In genomic region chr10:98897913-98898748, GRCm38 (mm10) we compare ENCODE assay signal across 29 mouse cellular contexts. TPM values are rescaled to one million over a fixed set of nuclear protein-coding genes. Genes with fewer than 3 reads are reported as not detected.
DNase-seq lines count a peak whose midpoint lies in the region; ATAC-seq lines count a peak whose summit lies in the region.
"Had no signal": no experiment of that assay in that cellular context is flagged by ENCODE, and none has a peak within 500 bp of the region (broad histone marks: within the 10 kb centered on the region; RNA-seq: fewer than 3 reads in every experiment).

No protein-coding gene starts in this region.

- no peak overlapping the region for H3K4me2 ChIP-seq in liver, embryonic 16.5 days (ENCODE audit: low read depth, low read length)
- H3K4me2 ChIP-seq: hindbrain, embryonic 13.5 days; limb, embryonic 12.5 days; midbrain, embryonic 12.5 days; neural tube, embryonic 12.5 days had no signal

- no peaks in the 10 kb centered on the region for H3K27me3 ChIP-seq in liver, embryonic 16.5 days (ENCODE audit: control insufficient read depth, insufficient read depth, low read depth, low read length)
- H3K27me3 ChIP-seq: CH12.LX; hindbrain, embryonic 13.5 days; limb, embryonic 12.5 days; midbrain, embryonic 12.5 days; neural tube, embryonic 12.5 days had no signal

- no peak overlapping the region for H3K9ac ChIP-seq in liver, embryonic 16.5 days (ENCODE audit: low read depth, low read length)
- H3K9ac ChIP-seq: forebrain, postnatal 0 days; hindbrain, embryonic 13.5 days; limb, embryonic 12.5 days; midbrain, embryonic 12.5 days; neural tube, embryonic 12.5 days had no signal

- no peaks in the 10 kb centered on the region for H3K9me3 ChIP-seq in liver, embryonic 16.5 days (replicated peaks; ENCODE audit: control insufficient read depth, low read length)
- H3K9me3 ChIP-seq: forebrain, embryonic 10.5 days; G1E; hindbrain, embryonic 13.5 days; limb, embryonic 12.5 days; midbrain, embryonic 12.5 days; neural tube, embryonic 12.5 days had no signal

- H3K4me3 ChIP-seq in liver, embryonic 16.5 days (ENCODE audit: low read depth, low read length) = no peak overlapping the region
- H3K4me3 ChIP-seq: forebrain, embryonic 10.5 days; hindbrain, embryonic 13.5 days; layer of hippocampus, adult 2 months; limb, embryonic 12.5 days; midbrain, embryonic 12.5 days; neural tube, embryonic 12.5 days had no signal

- peak overlapping the region; percentile 60 for H3K27ac ChIP-seq in liver, embryonic 16.5 days (ENCODE audit: low read length)
- H3K27ac ChIP-seq: forebrain, embryonic 10.5 days; hindbrain, embryonic 13.5 days; layer of hippocampus, adult 2 months; limb, embryonic 12.5 days; midbrain, embryonic 12.5 days; neural tube, embryonic 12.5 days had no signal

- DNase-seq in liver = no peak
- no peak for DNase-seq in neural tube, embryonic 10.5 days (ENCODE audit: extremely low spot score, low spot score)
- no peak for DNase-seq in cerebellum, postnatal 36 days
- no peak for DNase-seq in thymus, postnatal 36 days
- DNase-seq: adrenal gland, adult 8-10 months; B cell, adult 2 months; cerebellum, adult 8-10 months; forebrain, postnatal 0 days; gastrocnemius, postnatal 36 days; kidney, adult 8-10 months; kidney, postnatal 25 days; layer of hippocampus, postnatal 36 days; lung, adult 2 months; lung, postnatal 4 days; retina, postnatal 1 day; right cerebral cortex, postnatal 25 days; thymus, postnatal 14 days had no signal

- 72% methylated on average over 4 of the region's 4 CpGs for WGBS in liver, embryonic 16.5 days (ENCODE audit: insufficient replicate concordance)

- H3K4me1 ChIP-seq in liver, embryonic 16.5 days (ENCODE audit: control insufficient read depth, low read depth, low read length) = peaks cover 6% of the 10 kb centered on the region
- H3K4me1 ChIP-seq: forebrain, embryonic 10.5 days; hindbrain, embryonic 13.5 days; limb, embryonic 12.5 days; midbrain, embryonic 12.5 days; neural tube, embryonic 12.5 days had no signal

- no peak; the same call in 1 of the 2 replicates for ATAC-seq in liver, embryonic 16.5 days (ENCODE audit: low read depth)
- peak; percentile 18 for ATAC-seq in activated CD4-positive, CD25-positive, alpha-beta regulatory T cell, adult 4 months
- ATAC-seq in hematopoietic stem cell, adult 5-6 weeks (replicated peaks in 1 of 2; ENCODE audit: insufficient read depth in 1 of 2, low FRiP score in 2 of 2, low TSS enrichment in 1 of 2, low read depth in 1 of 2, poor library complexity in 2 of 2, severe bottlenecking in 2 of 2) = peak; percentile 58 to 77; a peak in 2 of 4 replicates
- peak; percentile 80 for ATAC-seq in monocyte, adult 5-6 weeks (replicated peaks; ENCODE audit: insufficient number of reproducible peaks, low FRiP score, low TSS enrichment, poor library complexity, severe bottlenecking)
- ATAC-seq: forebrain, postnatal 0 days had no signal

- H3K36me3 ChIP-seq in liver, embryonic 16.5 days (ENCODE audit: control insufficient read depth, insufficient read depth) = no peaks in the 10 kb centered on the region
- H3K36me3 ChIP-seq: forebrain, embryonic 10.5 days; G1E; hindbrain, embryonic 13.5 days; limb, embryonic 12.5 days; midbrain, embryonic 12.5 days; neural tube, embryonic 12.5 days had no signal

RNA-seq across cellular contexts. Expression of gene Atp2b1, which starts 16.1 kb away (rescaled TPM):
- 27.4 and 29.0 TPM in 2 replicates for polyA plus RNA-seq in liver, embryonic 16.5 days (2015; fragmentation: Nextera tagmentation; extraction: Ambion mirVana)
- polyA plus RNA-seq in activated CD4-positive, CD25-positive, alpha-beta regulatory T cell, adult 4 months (2017; shearing (Covaris generic)) = 100 to 1,000 TPM in 1 of 2 experiments, 10 to 100 TPM in 1; 95.0 to 130 TPM
- 49.1 and 56.2 TPM in 2 replicates for total RNA-seq in hematopoietic stem cell, adult 5-6 weeks (2017)
- total RNA-seq in monocyte, adult 5-6 weeks (2017) = 167 to 305 TPM (median 212 TPM) in 3 replicates
